Mouse (Mus musculus): Measurements from ENCODE around the gene Exoc7. TPM values are rescaled to one million over a fixed set of nuclear protein-coding genes. Genes with fewer than 3 reads are reported as not detected.

The Exoc7 gene
- polyA plus RNA-seq, 1 experiment from 2014 or later, result 54.6 TPM

DNA sequence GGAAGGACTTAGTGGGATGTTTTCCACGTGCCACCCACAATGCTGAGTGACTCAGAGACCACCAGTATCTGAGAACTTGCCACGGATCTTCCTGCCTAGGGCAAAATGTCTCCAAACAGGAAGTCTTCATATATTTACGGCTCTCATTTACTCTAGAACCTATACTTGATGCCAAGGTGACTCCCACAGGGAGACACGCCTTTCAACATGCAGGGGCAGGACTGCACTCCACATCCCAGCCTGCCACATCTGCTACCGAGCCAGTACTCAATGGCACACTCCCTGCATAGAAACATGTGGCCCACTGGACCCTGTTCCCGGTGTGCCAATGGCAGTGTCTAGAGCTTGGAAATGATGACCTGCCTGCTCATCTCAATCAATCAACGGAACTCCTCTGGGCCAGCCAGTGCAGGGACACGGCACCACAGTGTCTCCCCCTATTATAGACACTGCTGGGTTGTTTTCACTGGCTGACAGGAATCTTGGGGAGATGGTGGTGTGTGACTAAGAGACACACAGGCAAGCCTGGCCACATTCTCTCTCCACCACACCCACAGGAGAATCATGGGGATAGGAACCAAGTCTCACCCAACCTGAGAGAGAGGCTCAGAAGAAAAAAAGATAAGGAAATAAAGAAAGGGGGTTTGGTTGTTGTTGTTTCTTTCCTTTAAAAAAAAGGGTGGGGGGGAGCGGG is 50.9 kb downstream of the Exoc7 start:
- no peaks in the 10 kb centered on the region for H3K27me3 ChIP-seq (replicated peaks; ENCODE audit: control insufficient read depth, insufficient read depth, low read length)
- no peak overlapping the region for H3K4me3 ChIP-seq (ENCODE audit: low read length)
- H3K9ac ChIP-seq (ENCODE audit: low read depth, low read length), result no peak overlapping the region
- 73% methylated on average over 9 of the region's 9 CpGs for whole genome bisulfite sequencing
- no peak overlapping the region for H3K4me2 ChIP-seq (ENCODE audit: low read depth, low read length)
- no peak for ATAC-seq
- H3K27ac ChIP-seq (ENCODE audit: low read length), result no peak overlapping the region
- peaks cover 35% of the 10 kb centered on the region for H3K36me3 ChIP-seq (ENCODE audit: control insufficient read depth, insufficient read depth, low read length)
- H3K9me3 ChIP-seq (ENCODE audit: control insufficient read depth, low read length), result no peaks in the 10 kb centered on the region
- peaks cover 8% of the 10 kb centered on the region; the same call in 1 of the 2 replicates for H3K4me1 ChIP-seq (ENCODE audit: control insufficient read depth, insufficient read depth, low read length)

DNA sequence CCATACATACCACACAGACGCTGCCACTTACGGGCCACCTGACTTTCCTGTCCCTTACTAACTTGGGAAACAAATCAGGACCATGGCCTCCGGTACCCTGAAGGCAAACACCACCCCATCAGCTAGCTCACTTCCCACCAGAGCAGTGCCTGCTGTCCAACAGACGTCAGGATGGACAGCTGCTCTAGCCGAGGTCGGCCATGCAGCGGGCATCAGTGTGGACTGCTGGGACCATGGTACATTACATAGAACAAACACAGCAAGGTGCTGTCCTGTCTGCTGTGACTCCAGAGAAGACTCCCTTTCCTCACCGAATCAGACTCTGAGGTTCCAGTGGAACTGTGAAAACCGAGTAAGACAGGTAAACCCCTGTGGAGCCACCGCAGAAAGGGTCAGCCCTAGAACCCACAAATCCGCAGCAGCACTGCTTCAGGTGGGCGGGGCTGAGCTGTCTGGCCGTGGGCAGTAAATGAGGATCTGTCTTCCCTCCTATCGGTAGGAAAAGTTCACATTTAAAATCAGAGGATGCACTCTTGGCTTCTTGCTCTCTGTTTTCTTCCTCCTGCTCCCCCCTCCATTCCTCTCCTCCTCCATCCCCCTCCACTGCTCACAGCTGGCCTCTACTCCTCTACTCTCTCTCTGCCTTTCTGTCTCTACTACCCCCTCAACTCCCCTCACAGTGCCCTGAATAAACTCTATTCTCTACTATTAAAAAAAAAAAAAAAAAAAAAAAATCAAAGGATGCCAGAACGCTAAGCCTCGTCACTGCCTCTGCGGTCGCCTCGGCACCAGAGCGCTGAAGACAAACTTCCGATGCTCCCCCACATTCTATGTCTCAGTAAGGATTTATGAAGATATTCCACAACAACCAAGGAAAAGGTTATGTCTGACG is 51.7 kb downstream of the Exoc7 start:
- peaks cover 5% of the 10 kb centered on the region; the same call in 1 of the 2 replicates for H3K4me1 ChIP-seq (ENCODE audit: control insufficient read depth, insufficient read depth, low read length)
- no peak overlapping the region for H3K4me2 ChIP-seq (ENCODE audit: low read depth, low read length)
- no peak for ATAC-seq
- no peaks in the 10 kb centered on the region for H3K9me3 ChIP-seq (ENCODE audit: control insufficient read depth, low read length)
- no peak overlapping the region for H3K4me3 ChIP-seq (ENCODE audit: low read length)
- no peaks in the 10 kb centered on the region for H3K27me3 ChIP-seq (replicated peaks; ENCODE audit: control insufficient read depth, insufficient read depth, low read length)
- peaks cover 38% of the 10 kb centered on the region for H3K36me3 ChIP-seq (ENCODE audit: control insufficient read depth, insufficient read depth, low read length)
- WGBS, result 80% methylated on average over 22 of the region's 22 CpGs
- no peak overlapping the region for H3K9ac ChIP-seq (ENCODE audit: low read depth, low read length)
- H3K27ac ChIP-seq (ENCODE audit: low read length), result no peak overlapping the region; the same call in 1 of the 2 replicates

DNA sequence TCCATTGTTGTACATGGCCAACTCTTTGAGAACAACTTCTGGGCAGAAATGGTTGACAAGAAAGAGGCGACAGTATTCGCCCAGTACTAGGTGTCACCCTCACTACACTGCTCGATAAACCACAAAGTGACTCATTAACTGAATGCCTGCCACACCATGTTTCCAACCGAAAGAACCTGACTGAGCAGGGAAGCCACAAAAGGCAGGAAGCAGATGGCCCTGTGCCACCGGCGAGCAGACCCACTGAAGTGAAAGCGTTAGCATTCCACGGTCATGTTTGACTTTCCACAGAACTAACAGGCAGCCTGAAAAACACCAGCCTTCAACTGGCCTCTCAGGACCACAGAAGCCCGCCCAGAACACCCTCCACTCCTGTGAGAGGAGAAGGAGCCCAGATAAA is 52.4 kb downstream of the Exoc7 start:
- no peak overlapping the region for H3K4me3 ChIP-seq (ENCODE audit: low read length)
- no peak overlapping the region for H3K4me2 ChIP-seq (ENCODE audit: low read depth, low read length)
- no peaks in the 10 kb centered on the region for H3K4me1 ChIP-seq (ENCODE audit: control insufficient read depth, insufficient read depth, low read length)
- no peak for ATAC-seq
- no peak overlapping the region for H3K9ac ChIP-seq (ENCODE audit: low read depth, low read length)
- H3K27me3 ChIP-seq (replicated peaks; ENCODE audit: control insufficient read depth, insufficient read depth, low read length), result no peaks in the 10 kb centered on the region
- no peak overlapping the region for H3K27ac ChIP-seq (ENCODE audit: low read length)
- 75% methylated on average over 9 of the region's 9 CpGs for WGBS
- no peaks in the 10 kb centered on the region for H3K9me3 ChIP-seq (ENCODE audit: control insufficient read depth, low read length)
- H3K36me3 ChIP-seq (ENCODE audit: control insufficient read depth, insufficient read depth, low read length), result peaks cover 38% of the 10 kb centered on the region

DNA sequence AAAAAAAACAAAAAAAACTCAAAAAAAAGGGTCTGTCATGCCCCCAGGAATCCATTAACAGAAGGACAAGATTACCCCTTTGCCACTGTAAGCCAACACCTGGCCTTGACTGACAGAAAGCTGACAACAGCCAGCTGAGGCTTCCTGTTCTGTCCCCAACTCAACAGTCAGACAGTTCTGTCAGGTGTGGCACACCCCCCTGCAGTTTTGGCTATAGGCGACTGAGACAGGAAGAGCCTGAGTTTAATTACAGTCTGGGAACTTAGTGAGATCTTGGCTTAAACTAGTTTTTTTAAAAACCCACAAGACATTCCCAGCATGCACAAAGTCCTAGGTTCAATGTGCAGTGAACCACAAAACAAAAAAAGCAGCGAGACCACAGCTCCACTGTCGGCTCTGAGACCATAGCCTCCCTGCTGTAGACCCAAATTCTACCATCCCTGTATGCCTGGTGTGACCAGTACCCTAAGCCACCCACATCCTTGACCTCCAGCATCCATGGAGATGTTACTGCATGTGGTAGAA is 53.9 kb downstream of the Exoc7 start:
- H3K27me3 ChIP-seq (replicated peaks; ENCODE audit: control insufficient read depth, insufficient read depth, low read length), result no peaks in the 10 kb centered on the region
- ATAC-seq, result no peak
- peaks cover 4% of the 10 kb centered on the region for H3K4me1 ChIP-seq (ENCODE audit: control insufficient read depth, insufficient read depth, low read length)
- no peak overlapping the region for H3K27ac ChIP-seq (ENCODE audit: low read length)
- 88% methylated on average over 3 of the region's 3 CpGs for WGBS
- H3K4me2 ChIP-seq (ENCODE audit: low read depth, low read length), result no peak overlapping the region
- H3K9ac ChIP-seq (ENCODE audit: low read depth, low read length), result no peak overlapping the region
- no peak overlapping the region for H3K4me3 ChIP-seq (ENCODE audit: low read length)
- H3K9me3 ChIP-seq (ENCODE audit: control insufficient read depth, low read length), result no peaks in the 10 kb centered on the region
- H3K36me3 ChIP-seq (ENCODE audit: control insufficient read depth, insufficient read depth, low read length), result peaks cover 43% of the 10 kb centered on the region

DNA sequence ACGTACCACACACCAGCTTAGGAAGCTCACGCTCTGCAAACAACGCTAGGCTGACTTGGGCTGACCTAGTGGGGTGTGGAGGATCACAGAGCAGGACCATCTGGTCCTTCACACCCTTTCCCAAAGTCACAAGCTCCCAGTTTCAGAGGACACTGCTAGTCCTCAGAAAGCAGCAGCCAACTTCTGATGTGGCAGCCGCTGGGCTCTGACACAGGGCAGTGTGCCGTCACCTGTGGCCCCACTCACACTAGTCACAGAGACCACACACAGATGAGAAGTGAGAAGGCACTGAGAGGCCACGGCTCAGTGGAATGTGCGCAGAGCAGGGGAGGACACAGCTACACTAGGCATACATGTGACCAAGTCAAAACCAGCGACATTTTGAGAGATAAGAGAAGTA is 56.1 kb downstream of the Exoc7 start:
- WGBS, result 87% methylated on average over 8 of the region's 8 CpGs
- Histone ChIP-seq H3K36me3 (ENCODE audit: control insufficient read depth, insufficient read depth, low read length) (peaks cover 45% of the 10 kb centered on the region), H3K27ac (ENCODE audit: low read length) (no peak overlapping the region), H3K9me3 (ENCODE audit: control insufficient read depth, low read length) (no peaks in the 10 kb centered on the region), H3K4me2 (ENCODE audit: low read depth, low read length) (no peak overlapping the region), H3K27me3 (replicated peaks; ENCODE audit: control insufficient read depth, insufficient read depth, low read length) (no peaks in the 10 kb centered on the region), H3K4me1 (ENCODE audit: control insufficient read depth, insufficient read depth, low read length) (peaks cover 8% of the 10 kb centered on the region), H3K4me3 (ENCODE audit: low read length) (no peak overlapping the region), H3K9ac (ENCODE audit: low read depth, low read length) (no peak overlapping the region)
- no peak for ATAC-seq

DNA sequence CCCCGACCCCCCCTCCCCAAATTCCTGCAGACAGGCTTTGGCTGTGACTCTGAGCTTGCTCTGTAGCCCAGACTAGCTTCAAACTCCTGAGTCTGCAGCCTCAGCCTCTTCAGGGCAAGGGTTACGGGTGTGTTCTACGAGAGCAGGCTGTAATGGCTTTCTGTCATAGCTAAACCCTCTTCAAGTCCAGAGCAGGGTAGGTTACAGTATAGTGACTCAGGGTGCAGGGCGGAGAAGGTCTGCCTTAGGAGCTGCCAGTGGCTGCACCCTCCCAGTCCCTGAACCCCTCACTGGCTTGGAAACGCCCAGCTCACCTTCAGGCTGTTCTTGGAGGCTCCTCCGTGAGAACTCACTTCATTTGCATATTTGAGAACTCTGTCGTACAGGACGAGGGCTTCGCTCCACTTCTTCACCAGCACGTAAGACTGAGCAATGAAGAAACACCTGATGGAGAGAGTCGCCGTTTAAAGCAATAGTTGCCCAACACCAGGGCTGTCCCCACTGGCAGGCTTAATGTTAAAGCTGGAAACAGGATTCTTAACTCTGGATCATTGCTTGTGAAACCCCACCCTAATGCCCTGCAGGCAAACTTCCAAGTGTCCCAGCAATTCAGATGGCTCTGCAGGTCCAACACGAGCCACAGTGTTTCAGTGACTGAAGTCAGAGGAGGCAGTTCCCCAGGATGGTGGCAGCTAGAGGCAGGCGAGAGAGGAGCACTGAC is 59.4 kb downstream of the Exoc7 start:
- no peak overlapping the region for H3K4me3 ChIP-seq (ENCODE audit: low read length)
- H3K9me3 ChIP-seq (ENCODE audit: control insufficient read depth, low read length), result no peaks in the 10 kb centered on the region
- H3K36me3 ChIP-seq (ENCODE audit: control insufficient read depth, insufficient read depth, low read length), result peaks cover 44% of the 10 kb centered on the region
- peak overlapping the region; percentile 61 for H3K27ac ChIP-seq (ENCODE audit: low read length)
- ATAC-seq, result peak; percentile 84
- 0 out of 2 replicates have a peak overlapping the region, but pooled peaks have one; percentile 35 for H3K9ac ChIP-seq (ENCODE audit: low read depth, low read length)
- H3K4me2 ChIP-seq (ENCODE audit: low read depth, low read length), result no peak overlapping the region
- H3K27me3 ChIP-seq (replicated peaks; ENCODE audit: control insufficient read depth, insufficient read depth, low read length), result no peaks in the 10 kb centered on the region
- WGBS, result 62% methylated on average over 14 of the region's 14 CpGs
- H3K4me1 ChIP-seq (ENCODE audit: control insufficient read depth, insufficient read depth, low read length), result peaks cover 11% of the 10 kb centered on the region

DNA sequence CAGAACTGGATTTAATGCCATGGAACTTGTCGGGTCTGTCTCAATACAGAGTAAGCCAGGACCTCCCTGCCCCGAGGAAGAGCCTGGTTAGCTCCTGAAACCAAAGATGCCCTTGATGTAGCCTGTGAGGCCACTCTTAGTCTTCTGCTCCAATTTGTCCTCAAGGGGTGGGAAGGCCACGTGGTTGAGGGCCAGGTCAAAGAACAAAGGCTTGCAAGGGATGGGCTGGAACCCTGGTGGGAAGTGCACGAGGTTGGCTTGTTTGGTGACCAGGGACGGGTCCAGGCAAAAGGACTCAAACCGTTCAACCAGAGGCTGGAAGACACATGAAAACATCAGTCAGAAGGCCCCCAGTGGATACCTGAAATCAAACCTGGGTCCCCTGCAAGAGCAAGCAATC is 61.4 kb downstream of the Exoc7 start:
- Histone ChIP-seq H3K9ac (ENCODE audit: low read depth, low read length) (no peak overlapping the region), H3K27ac (ENCODE audit: low read length) (no peak overlapping the region), H3K4me2 (ENCODE audit: low read depth, low read length) (no peak overlapping the region), H3K27me3 (replicated peaks; ENCODE audit: control insufficient read depth, insufficient read depth, low read length) (no peaks in the 10 kb centered on the region), H3K4me3 (ENCODE audit: low read length) (no peak overlapping the region), H3K4me1 (ENCODE audit: control insufficient read depth, insufficient read depth, low read length) (peaks cover 26% of the 10 kb centered on the region), H3K36me3 (ENCODE audit: control insufficient read depth, insufficient read depth, low read length) (peaks cover 31% of the 10 kb centered on the region), H3K9me3 (ENCODE audit: control insufficient read depth, low read length) (no peaks in the 10 kb centered on the region)
- no peak for ATAC-seq
- WGBS, result 76% methylated on average over 6 of the region's 6 CpGs

DNA sequence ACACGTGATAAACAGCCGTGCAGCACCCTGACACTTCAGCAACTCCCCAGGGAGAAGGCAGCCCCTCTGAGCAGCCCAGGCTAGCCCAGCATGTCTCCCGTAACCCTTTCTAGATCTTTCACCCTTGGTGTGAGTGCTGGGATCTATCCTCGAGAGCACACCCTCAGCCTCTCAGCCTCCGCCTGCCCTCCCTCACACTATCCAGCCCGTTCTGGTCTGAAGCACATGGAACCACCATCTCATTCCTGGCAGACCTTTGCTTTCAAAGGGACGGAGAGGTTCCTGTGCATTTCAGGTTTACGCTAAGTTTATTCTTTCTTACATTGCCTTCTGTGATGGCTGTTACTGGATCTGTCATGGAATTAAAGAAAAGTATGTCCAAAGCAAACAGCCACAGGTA is 62.5 kb downstream of the Exoc7 start:
- Histone ChIP-seq H3K9ac (ENCODE audit: low read depth, low read length) (no peak overlapping the region), H3K4me2 (ENCODE audit: low read depth, low read length) (no peak overlapping the region), H3K4me1 (ENCODE audit: control insufficient read depth, insufficient read depth, low read length) (peaks cover 26% of the 10 kb centered on the region), H3K27me3 (replicated peaks; ENCODE audit: control insufficient read depth, insufficient read depth, low read length) (no peaks in the 10 kb centered on the region), H3K4me3 (ENCODE audit: low read length) (no peak overlapping the region), H3K36me3 (ENCODE audit: control insufficient read depth, insufficient read depth, low read length) (peaks cover 23% of the 10 kb centered on the region; the same call in 1 of the 2 replicates), H3K27ac (ENCODE audit: low read length) (no peak overlapping the region), H3K9me3 (ENCODE audit: control insufficient read depth, low read length) (no peaks in the 10 kb centered on the region)
- WGBS, result 63% methylated on average over 8 of the region's 8 CpGs
- ATAC-seq, result no peak

DNA sequence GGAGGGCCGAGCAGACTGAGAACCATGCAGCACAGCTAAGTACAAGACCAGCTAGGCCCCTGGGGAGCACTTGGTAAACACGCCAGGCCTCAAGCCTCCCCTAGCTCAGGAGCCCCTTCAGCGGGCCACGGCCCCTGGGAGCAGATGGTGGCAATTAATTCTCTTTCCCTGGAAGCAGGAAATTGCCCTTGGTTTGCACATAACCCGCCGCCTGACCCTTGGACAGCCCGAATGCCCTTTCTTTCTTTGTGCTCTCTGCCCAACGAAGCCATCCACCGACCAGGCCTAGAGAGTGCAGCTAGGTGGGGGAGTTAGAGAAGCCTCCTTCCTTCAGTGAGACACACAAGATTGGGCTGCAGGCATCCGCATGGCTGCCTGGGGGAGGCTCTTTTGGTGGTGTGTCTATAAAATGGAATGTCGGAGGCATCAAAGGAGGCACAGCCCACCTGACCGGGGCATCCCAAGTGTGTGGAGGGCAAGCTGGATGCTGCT is 65.2 kb downstream of the Exoc7 start:
- Histone ChIP-seq H3K4me2 (ENCODE audit: low read depth, low read length) (0 out of 2 replicates have a peak overlapping the region, but pooled peaks have one; percentile 1), H3K4me1 (ENCODE audit: control insufficient read depth, insufficient read depth, low read length) (peaks cover 24% of the 10 kb centered on the region), H3K27ac (ENCODE audit: low read length) (peak overlapping the region; percentile 69), H3K9me3 (ENCODE audit: control insufficient read depth, low read length) (no peaks in the 10 kb centered on the region), H3K27me3 (replicated peaks; ENCODE audit: control insufficient read depth, insufficient read depth, low read length) (no peaks in the 10 kb centered on the region), H3K4me3 (ENCODE audit: low read length) (no peak overlapping the region), H3K36me3 (ENCODE audit: control insufficient read depth, insufficient read depth, low read length) (peaks cover 13% of the 10 kb centered on the region; the same call in 1 of the 2 replicates), H3K9ac (ENCODE audit: low read depth, low read length) (peak overlapping the region; percentile 65)
- peak; percentile 39 for ATAC-seq
- 31% methylated on average over 12 of the region's 12 CpGs for WGBS

Measured in intestine, embryonic 16.5 days (tissue).